Mouse (Mus musculus) hindbrain, embryonic 15.5 days (tissue): Measurements from ENCODE around the gene Med17. TPM values are rescaled to one million over a fixed set of nuclear protein-coding genes. Genes with fewer than 3 reads are reported as not detected.
A peak's percentile ranks its signal among the peaks of the same experiment; 100 is the strongest.
"Not testable (repeated sequence)": the region's sequence is repeated elsewhere in the genome, so short reads cannot be mapped to it uniquely, and the experiment has no call there.

Experiments used
- ATAC-seq: fragments of 200-750 bp; cut with Nextera tagmentation; 2 replicates; pipeline ENCODE4 v1.8.0; 2017; ENCODE audit warnings: low read depth, moderate number of reproducible peaks, moderate TSS enrichment; ENCODE audit not compliant: low FRiP score
- H3K27ac ChIP-seq: fragments of 300-500 bp; sonication (generic); replicated peaks from 2 replicates; pipeline ENCODE4 v1.5.1; 2015; ENCODE audit warnings: mild to moderate bottlenecking, inconsistent platforms
- H3K27me3 ChIP-seq: fragments of 300-500 bp; sonication (generic); 2 replicates; pipeline ENCODE4 v1.6.1; 2015; ENCODE audit warnings: control low read depth, inconsistent platforms
- H3K36me3 ChIP-seq: fragments of 300-500 bp; sonication (generic); 2 replicates; pipeline ENCODE4 v1.6.1; 2015; ENCODE audit warnings: control low read depth, inconsistent platforms
- H3K4me1 ChIP-seq: fragments of 300-500 bp; sonication (generic); replicated peaks from 2 replicates; pipeline ENCODE4 v1.6.1; 2015; ENCODE audit warnings: control low read depth, inconsistent platforms
- H3K4me2 ChIP-seq: fragments of 300-500 bp; sonication (generic); 2 replicates; pipeline ENCODE4 v1.6.1; 2015; ENCODE audit warnings: moderate library complexity, mild to moderate bottlenecking, inconsistent platforms
- H3K4me3 ChIP-seq: fragments of 300-500 bp; sonication (generic); 2 replicates; pipeline ENCODE4 v1.5.1; 2015; ENCODE audit warnings: mild to moderate bottlenecking, inconsistent platforms
- H3K9ac ChIP-seq: fragments of 300-500 bp; sonication (generic); 2 replicates; pipeline ENCODE4 v1.6.1; 2015; ENCODE audit warnings: inconsistent platforms
- H3K9me3 ChIP-seq: fragments of 300-500 bp; sonication (generic); 2 replicates; pipeline ENCODE4 v1.6.1; 2016; ENCODE audit warnings: control low read depth, inconsistent platforms
- WGBS: fragments of 180-500 bp; shearing (Covaris S2); methylation state at CpG from one replicate; pipeline ENCODE4 v1.1.7; 2015; 5-methylcytosine and 5-hydroxymethylcytosine counted together
- polyA plus RNA-seq: library from polyadenylated mRNA; unstranded; fragments of >200 nt; fragmentation: Nextera tagmentation; extraction: Ambion mirVana; gene quantifications from 2 replicates; pipeline ENCODE4 v1.2.1, GENCODE M21; 2015

Med17 gene
- polyA plus RNA-seq, 1 experiment from 2014 or later, result 34.0 TPM

GRCm38 (mm10) chr9:15306398-15307119 is 26.8 kb upstream of the Med17 start, which contains the start of gene 4931406C07Rik:
Gene 4931406C07Rik (minus strand): TSS chr9:15306448.
- Histone ChIP-seq H3K36me3 (peaks cover 29% of the 10 kb centered on the region), H3K9ac (peak within 1 kb of the TSS; percentile 78), H3K27me3 (no peaks in the 10 kb centered on the region), H3K4me1 (peaks cover 47% of the 10 kb centered on the region), H3K4me2 (peak within 1 kb of the TSS; percentile 87), H3K4me3 (peak within 1 kb of the TSS; percentile 80), H3K9me3 (no peaks in the 10 kb centered on the region), H3K27ac (peak within 1 kb of the TSS; percentile 88)
- WGBS, result under 1% methylated on average over 35 of the region's 35 CpGs
- peak; percentile 90 for ATAC-seq

GRCm38 (mm10) chr9:15305503-15306397 is 26.0 kb upstream of the Med17 start, which contains the start of gene Taf1d:
Gene Taf1d (plus strand): TSS chr9:15306214.
- Histone ChIP-seq H3K36me3 (peaks cover 24% of the 10 kb centered on the region), H3K9me3 (no peaks in the 10 kb centered on the region), H3K4me2 (peak within 1 kb of the TSS; percentile 87), H3K4me1 (peaks cover 50% of the 10 kb centered on the region), H3K9ac (peak within 1 kb of the TSS; percentile 78), H3K27me3 (no peaks in the 10 kb centered on the region), H3K4me3 (peak within 1 kb of the TSS; percentile 80), H3K27ac (peak within 1 kb of the TSS; percentile 88)
- whole genome bisulfite sequencing, result 13% methylated on average over 45 of the region's 45 CpGs
- ATAC-seq, result peak; percentile 99

- Histone ChIP-seq H3K4me2 (no peak overlapping the region), H3K4me1 (peaks cover 30% of the 10 kb centered on the region), H3K27me3 (no peaks in the 10 kb centered on the region), H3K9me3 (no peaks in the 10 kb centered on the region), H3K4me3 (no peak overlapping the region), H3K36me3 (no peaks in the 10 kb centered on the region), H3K9ac (no peak overlapping the region), H3K27ac (no peak overlapping the region)
- WGBS, result 67% methylated on average over 2 of the region's 2 CpGs
- ATAC-seq, result no peak
Observed at GRCm38 (mm10) chr9:15302881-15303280, 23.1 kb upstream of the Med17 start.

- H3K27ac ChIP-seq, H3K9me3 ChIP-seq, H3K9ac ChIP-seq, ATAC-seq, H3K36me3 ChIP-seq, H3K4me2 ChIP-seq, H3K27me3 ChIP-seq, H3K4me3 ChIP-seq: not testable (repeated sequence)
- H3K4me1 ChIP-seq, result peaks cover 21% of the 10 kb centered on the region
- 82% methylated on average over 6 of the region's 6 CpGs for WGBS
Observed at GRCm38 (mm10) chr9:15302006-15302405, 22.3 kb upstream of the Med17 start.

- 65% methylated on average over 6 of the region's 6 CpGs for WGBS
- no peak overlapping the region for H3K9ac ChIP-seq
- no peak overlapping the region for H3K4me2 ChIP-seq
- H3K9me3 ChIP-seq, result no peaks in the 10 kb centered on the region
- no peaks in the 10 kb centered on the region for H3K27me3 ChIP-seq
- 0 out of 2 replicates have a peak overlapping the region, but pooled peaks have one; percentile 42 for H3K27ac ChIP-seq
- no peak for ATAC-seq
- peaks cover 16% of the 10 kb centered on the region; the same call in 1 of the 2 replicates for H3K4me1 ChIP-seq
- no peak overlapping the region for H3K4me3 ChIP-seq
- H3K36me3 ChIP-seq, result peaks cover 5% of the 10 kb centered on the region; the same call in 1 of the 2 replicates
Observed at GRCm38 (mm10) chr9:15301399-15301798, 21.7 kb upstream of the Med17 start.

- Histone ChIP-seq H3K27ac (no peak overlapping the region), H3K4me3 (no peak overlapping the region), H3K4me2 (no peak overlapping the region), H3K27me3 (no peaks in the 10 kb centered on the region), H3K4me1 (peaks cover 8% of the 10 kb centered on the region; the same call in 1 of the 2 replicates), H3K36me3 (peaks cover 12% of the 10 kb centered on the region), H3K9me3 (no peaks in the 10 kb centered on the region), H3K9ac (no peak overlapping the region)
- 91% methylated on average over 5 of the region's 5 CpGs for WGBS
- no peak for ATAC-seq
Observed at GRCm38 (mm10) chr9:15300056-15300455, 20.3 kb upstream of the Med17 start.

GRCm38 (mm10) chr9:15298451-15298850 is 18.7 kb upstream of the Med17 start:
- no peak overlapping the region for H3K9ac ChIP-seq
- H3K9me3 ChIP-seq, result no peaks in the 10 kb centered on the region
- 68% methylated on average over 2 of the region's 2 CpGs for WGBS
- peaks cover 12% of the 10 kb centered on the region for H3K36me3 ChIP-seq
- H3K4me1 ChIP-seq, result peaks cover 4% of the 10 kb centered on the region; the same call in 1 of the 2 replicates
- H3K4me3 ChIP-seq, result no peak overlapping the region
- no peak for ATAC-seq
- H3K4me2 ChIP-seq, result no peak overlapping the region
- H3K27ac ChIP-seq, result no peak overlapping the region
- H3K27me3 ChIP-seq, result no peaks in the 10 kb centered on the region

- Histone ChIP-seq H3K27ac (no peak overlapping the region), H3K4me2 (no peak overlapping the region), H3K4me1 (peaks cover 4% of the 10 kb centered on the region; the same call in 1 of the 2 replicates), H3K4me3 (no peak overlapping the region), H3K36me3 (peaks cover 12% of the 10 kb centered on the region), H3K27me3 (no peaks in the 10 kb centered on the region), H3K9me3 (no peaks in the 10 kb centered on the region), H3K9ac (no peak overlapping the region)
- ATAC-seq, result no peak
- WGBS, result 87% methylated on average over 7 of the region's 7 CpGs
Observed at GRCm38 (mm10) chr9:15297112-15297511, 17.4 kb upstream of the Med17 start.

- no peak overlapping the region for H3K4me3 ChIP-seq
- 90% methylated on average over 6 of the region's 6 CpGs for WGBS
- no peak for ATAC-seq
- no peak overlapping the region for H3K27ac ChIP-seq
- no peaks in the 10 kb centered on the region for H3K4me1 ChIP-seq
- no peaks in the 10 kb centered on the region for H3K9me3 ChIP-seq
- H3K27me3 ChIP-seq, result no peaks in the 10 kb centered on the region
- H3K9ac ChIP-seq, result no peak overlapping the region
- no peak overlapping the region for H3K4me2 ChIP-seq
- H3K36me3 ChIP-seq, result peaks cover 18% of the 10 kb centered on the region
Observed at GRCm38 (mm10) chr9:15289251-15289650, 9.5 kb upstream of the Med17 start.

GRCm38 (mm10) chr9:15288402-15288801 is 8.7 kb upstream of the Med17 start:
- 90% methylated on average over 3 of the region's 3 CpGs for WGBS
- Histone ChIP-seq H3K36me3 (peaks cover 18% of the 10 kb centered on the region), H3K27me3 (no peaks in the 10 kb centered on the region), H3K4me2 (no peak overlapping the region), H3K9me3 (no peaks in the 10 kb centered on the region), H3K4me3 (no peak overlapping the region), H3K4me1 (no peaks in the 10 kb centered on the region), H3K27ac (no peak overlapping the region), H3K9ac (no peak overlapping the region)
- no peak for ATAC-seq

GRCm38 (mm10) chr9:15287846-15288245 is 8.1 kb upstream of the Med17 start:
- Histone ChIP-seq H3K9me3 (no peaks in the 10 kb centered on the region), H3K4me3 (no peak overlapping the region), H3K27ac (no peak overlapping the region), H3K4me2 (no peak overlapping the region), H3K9ac (no peak overlapping the region), H3K4me1 (no peaks in the 10 kb centered on the region), H3K36me3 (peaks cover 18% of the 10 kb centered on the region), H3K27me3 (no peaks in the 10 kb centered on the region)
- WGBS, result 65% methylated on average over 6 of the region's 6 CpGs
- ATAC-seq, result no peak

GRCm38 (mm10) chr9:15285443-15285842 is 5.7 kb upstream of the Med17 start:
- no peaks in the 10 kb centered on the region for H3K9me3 ChIP-seq
- H3K27me3 ChIP-seq, result no peaks in the 10 kb centered on the region
- peaks cover 12% of the 10 kb centered on the region for H3K36me3 ChIP-seq
- WGBS, result 61% methylated on average over 3 of the region's 3 CpGs
- H3K9ac ChIP-seq, result no peak overlapping the region
- no peak overlapping the region for H3K27ac ChIP-seq
- ATAC-seq, result no peak
- H3K4me1 ChIP-seq, result peaks cover 10% of the 10 kb centered on the region
- H3K4me3 ChIP-seq, result no peak overlapping the region
- no peak overlapping the region for H3K4me2 ChIP-seq
